ENCODE assay signal across 8 mouse cellular contexts in genomic region chr2:14055566-14056331, GRCm38 (mm10). TPM values are rescaled to one million over a fixed set of nuclear protein-coding genes. Genes with fewer than 3 reads are reported as not detected.
A peak's percentile ranks its signal among the peaks of the same experiment; 100 is the strongest.
DNase-seq lines count a peak whose midpoint lies in the region; ATAC-seq and TF ChIP-seq lines count a peak whose summit lies in the region.

TSS of gene Hacd1 (minus strand) at chr2:14056135.

- in situ Hi-C loops in Patski (cut with MboI; ENCODE audit: low pct_unique_long_range_greater_than_20kb) = loop anchor here (10.0 kb wide), 1 partner anchor 781 kb away; the partner anchor contains the start of gene Rsu1

- POLR2A ChIA-PET in Patski (lab: Charles Lee) = no interaction called here

- peaks cover 16% of the 10 kb centered on the region for H3K4me1 ChIP-seq in hindbrain, embryonic 13.5 days (replicated peaks)

- peak within 1 kb of the TSS; percentile 88 for H3K9ac ChIP-seq in hindbrain, embryonic 13.5 days

- peak within 1 kb of the TSS; percentile 68 for H3K4me3 ChIP-seq in hindbrain, embryonic 13.5 days

- H3K4me2 ChIP-seq in hindbrain, embryonic 13.5 days = peak within 1 kb of the TSS; percentile 80

- H3K9me3 ChIP-seq in hindbrain, embryonic 13.5 days = no peaks in the 10 kb centered on the region

- under 1% methylated on average over 71 of the region's 101 CpGs for WGBS in hindbrain, embryonic 13.5 days

- no peaks in the 10 kb centered on the region for H3K36me3 ChIP-seq in hindbrain, embryonic 13.5 days

- peak; percentile 86 for ATAC-seq in Patski
- ATAC-seq in hindbrain, embryonic 13.5 days (ENCODE audit: low FRiP score) = peak; percentile 94

- no peaks in the 10 kb centered on the region for H3K27me3 ChIP-seq in Patski
- no peaks in the 10 kb centered on the region for H3K27me3 ChIP-seq in hindbrain, embryonic 13.5 days

- peak within 1 kb of the TSS; percentile 96 for H3K27ac ChIP-seq in hindbrain, embryonic 13.5 days

- no peak for TF ChIP-seq CTCF in Patski (IDR thresholded peaks at IDR 0.05)

- CTCF ChIA-PET in Patski (lab: Charles Lee) = interaction anchor here (0.9 kb wide), 1 partner anchor 105 kb away, joined by 3 read pairs; no protein-coding TSS in a partner anchor

- no peak for DNase-seq in Patski (ENCODE audit: low read depth, low spot score)
- DNase-seq in cerebellum, postnatal 14 days = peak; percentile 95 to 96
- peak; percentile 68 to 73 for DNase-seq in frontal cortex, postnatal 25 days (ENCODE audit: low spot score in 2 of 2)
- DNase-seq in left cerebral cortex, adult 18-20 months (ENCODE audit: low spot score in 2 of 2) = peak; percentile 68 to 80
- peak; percentile 82 to 91 for DNase-seq in lung, postnatal 4 days
- DNase-seq in retina, postnatal 7 days (ENCODE audit: low read depth, low spot score) = peak; percentile 69
- peak; percentile 61 for DNase-seq in urinary bladder, adult 2 months (ENCODE audit: low spot score)

RNA-seq across cellular contexts. Expression of gene Hacd1, which starts in this region (rescaled TPM):
- 18.7 TPM for polyA plus RNA-seq in Patski (2021)
- polyA plus RNA-seq in hindbrain, embryonic 13.5 days (2015; fragmentation: Nextera tagmentation; extraction: Ambion mirVana) = 72.5 and 73.1 TPM in 2 replicates
- 10 to 100 TPM; 15.5 to 17.6 TPM for total RNA-seq in left cerebral cortex, adult 18-20 months (2021)
- polyA plus RNA-seq in urinary bladder, adult 2 months (2012; rRNA removed) = 137 and 148 TPM in 2 replicates
